Mouse (Mus musculus): Measurements from ENCODE around the gene Drosha. TPM values are rescaled to one million over a fixed set of nuclear protein-coding genes. Genes with fewer than 3 reads are reported as not detected.

Gene Drosha
- polyA plus RNA-seq, 1 experiment from 2014 or later = 73.9 TPM

DNA sequence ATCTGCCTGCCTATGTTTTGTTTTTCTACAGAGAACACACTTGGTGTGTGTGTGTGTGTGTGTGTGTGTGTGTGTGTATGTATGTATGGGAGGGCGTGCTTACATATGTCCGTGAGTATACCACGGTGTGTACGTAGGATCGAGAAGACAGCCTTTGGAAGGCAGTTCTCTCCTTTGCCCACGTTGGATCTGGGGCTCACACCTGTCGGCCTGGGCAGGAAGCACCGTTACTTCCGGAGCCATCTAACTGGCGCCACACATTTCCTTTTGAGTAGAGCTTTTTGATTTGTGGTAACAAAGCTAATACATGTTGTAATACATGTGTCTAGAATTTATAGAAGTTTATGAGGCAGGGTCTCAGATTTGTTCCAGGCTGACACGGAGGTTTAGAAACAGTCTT is 16.1 kb downstream of the Drosha start:
- peaks cover 89% of the 10 kb centered on the region for H3K36me3 ChIP-seq (replicated peaks)
- WGBS = 97% methylated on average over 11 of the region's 11 CpGs
- H3K4me2 ChIP-seq = no peak overlapping the region

DNA sequence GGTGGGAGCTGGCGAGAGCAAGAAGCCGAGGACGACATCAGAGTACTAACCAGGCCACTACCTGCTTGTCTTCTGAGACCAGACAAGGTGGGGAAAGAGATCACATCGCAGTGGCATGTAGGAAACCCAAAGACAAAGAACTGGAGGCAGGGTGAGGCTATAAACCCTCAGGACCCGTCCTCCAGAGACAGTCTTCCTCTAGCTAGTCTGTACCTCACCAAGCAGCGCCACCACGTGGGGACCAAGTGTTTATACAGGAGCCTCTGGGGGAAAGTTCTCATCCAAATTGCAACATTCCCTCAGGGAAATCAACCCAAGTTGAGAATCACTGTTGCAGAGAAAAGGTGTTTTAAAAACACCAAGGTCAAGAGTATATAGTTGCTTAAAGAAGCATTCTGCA is 18.2 kb downstream of the Drosha start:
- ATAC-seq (ENCODE audit: low FRiP score) = no peak
- H3K4me2 ChIP-seq = no peak overlapping the region
- peaks cover 89% of the 10 kb centered on the region for H3K36me3 ChIP-seq (replicated peaks)
- no peak overlapping the region for H3K9ac ChIP-seq
- H3K27me3 ChIP-seq = no peaks in the 10 kb centered on the region
- 82% methylated on average over 7 of the region's 7 CpGs for WGBS
- no peaks in the 10 kb centered on the region for H3K4me1 ChIP-seq
- no peak overlapping the region for H3K27ac ChIP-seq
- H3K9me3 ChIP-seq = no peaks in the 10 kb centered on the region
- H3K4me3 ChIP-seq (replicated peaks) = no peak overlapping the region

More for the DNA sequence above, 16.1 kb downstream of the Drosha start:
- Histone ChIP-seq H3K27ac (no peak overlapping the region), H3K4me1 (no peaks in the 10 kb centered on the region), H3K9ac (no peak overlapping the region), H3K9me3 (no peaks in the 10 kb centered on the region), H3K4me3 (replicated peaks) (no peak overlapping the region), H3K27me3 (no peaks in the 10 kb centered on the region)
- ATAC-seq (ENCODE audit: low FRiP score) = no peak

DNA sequence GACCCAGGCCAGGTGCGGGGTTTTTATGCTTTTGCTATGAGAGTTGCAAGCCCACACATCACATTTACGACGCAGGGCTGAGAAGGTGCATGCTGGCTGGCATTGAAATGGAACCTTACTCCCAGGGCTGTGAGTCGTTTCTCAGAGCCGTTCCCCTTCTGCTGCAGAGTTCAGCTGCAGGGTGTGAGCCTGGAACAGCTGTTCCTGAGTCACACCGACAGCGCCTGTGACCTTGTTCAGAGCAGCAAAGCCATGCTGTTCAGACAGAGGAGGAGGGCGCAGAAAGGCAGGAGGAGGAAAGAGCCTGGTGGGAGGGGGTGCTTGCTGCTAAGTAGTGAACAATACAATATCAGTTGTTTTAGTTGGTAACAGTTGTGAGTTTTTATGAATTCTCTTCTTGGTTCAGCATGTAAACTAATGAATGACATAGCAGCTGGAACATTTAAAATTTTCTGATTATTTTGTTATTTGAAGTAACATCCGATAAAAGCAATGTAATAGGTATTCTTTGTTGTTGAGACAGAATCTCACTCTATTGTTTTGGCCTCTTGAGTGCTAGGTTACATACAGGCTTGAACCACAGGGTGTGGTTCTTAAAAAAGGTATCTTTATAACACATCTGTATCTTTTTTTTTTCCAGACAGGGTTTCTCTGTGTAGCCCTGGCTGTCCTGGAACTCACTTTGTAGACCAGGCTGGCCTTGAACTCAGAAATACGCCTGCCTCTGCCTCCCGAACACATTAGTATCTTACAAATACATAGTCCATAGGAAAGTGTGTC is 23.8 kb downstream of the Drosha start:
- no peak overlapping the region for H3K4me3 ChIP-seq (replicated peaks)
- H3K9me3 ChIP-seq = no peaks in the 10 kb centered on the region
- no peaks in the 10 kb centered on the region for H3K4me1 ChIP-seq
- no peaks in the 10 kb centered on the region for H3K27me3 ChIP-seq
- H3K4me2 ChIP-seq = no peak overlapping the region
- H3K36me3 ChIP-seq (replicated peaks) = peaks cover 92% of the 10 kb centered on the region
- H3K9ac ChIP-seq = no peak overlapping the region
- no peak for ATAC-seq (ENCODE audit: low FRiP score)
- H3K27ac ChIP-seq = no peak overlapping the region
- WGBS = 91% methylated on average over 11 of the region's 11 CpGs

DNA sequence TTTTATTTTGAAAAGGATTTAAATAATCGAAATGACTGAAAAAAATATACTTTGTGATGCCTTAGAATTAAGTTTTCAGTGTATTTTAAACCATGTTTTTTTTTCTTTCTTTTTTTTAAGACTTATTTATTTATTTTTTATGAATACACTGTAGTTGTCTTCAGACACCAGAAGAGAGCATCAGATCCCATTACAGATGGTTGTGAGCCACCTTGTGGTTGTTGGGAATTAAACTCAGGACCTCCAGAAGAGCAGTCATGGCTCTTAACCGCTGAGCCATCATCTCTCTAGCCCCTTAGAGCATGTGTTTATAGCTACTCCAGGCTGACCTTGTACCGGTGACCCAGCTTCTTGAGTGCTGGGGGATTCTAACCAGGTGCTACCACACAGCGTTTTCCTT is 24.8 kb downstream of the Drosha start:
- no peak overlapping the region for H3K9ac ChIP-seq
- no peaks in the 10 kb centered on the region for H3K27me3 ChIP-seq
- H3K9me3 ChIP-seq = no peaks in the 10 kb centered on the region
- peaks cover 91% of the 10 kb centered on the region for H3K36me3 ChIP-seq (replicated peaks)
- no peak overlapping the region for H3K27ac ChIP-seq
- H3K4me3 ChIP-seq (replicated peaks) = no peak overlapping the region
- 88% methylated on average over 4 of the region's 4 CpGs for WGBS
- no peak for ATAC-seq (ENCODE audit: low FRiP score)
- no peak overlapping the region for H3K4me2 ChIP-seq
- no peaks in the 10 kb centered on the region for H3K4me1 ChIP-seq

DNA sequence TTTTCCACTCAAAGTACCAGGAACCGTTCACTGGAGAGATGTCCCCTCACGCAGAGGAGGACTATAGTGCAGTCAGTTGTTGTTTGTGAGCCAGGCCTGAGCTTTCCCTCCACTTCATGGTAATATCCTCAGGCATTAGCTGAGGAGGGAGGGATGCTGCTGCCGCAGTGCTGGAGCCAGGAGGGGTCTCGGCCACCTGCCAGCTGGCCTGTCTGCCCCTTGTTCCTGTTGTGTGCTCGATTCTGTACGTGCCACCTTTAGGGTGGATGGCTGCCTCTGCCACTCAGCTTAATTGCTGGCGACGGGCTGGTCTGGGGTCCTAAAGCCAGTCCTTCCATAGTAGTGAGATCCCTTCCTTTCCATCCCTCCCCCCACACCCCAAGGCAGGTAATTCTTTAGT is 28.9 kb downstream of the Drosha start:
- H3K27me3 ChIP-seq = no peaks in the 10 kb centered on the region
- WGBS = 94% methylated on average over 8 of the region's 8 CpGs
- H3K4me3 ChIP-seq (replicated peaks) = no peak overlapping the region
- no peaks in the 10 kb centered on the region for H3K9me3 ChIP-seq
- H3K9ac ChIP-seq = no peak overlapping the region
- H3K4me2 ChIP-seq = no peak overlapping the region
- no peaks in the 10 kb centered on the region for H3K4me1 ChIP-seq
- ATAC-seq (ENCODE audit: low FRiP score) = no peak
- no peak overlapping the region for H3K27ac ChIP-seq
- peaks cover 92% of the 10 kb centered on the region for H3K36me3 ChIP-seq (replicated peaks)

DNA sequence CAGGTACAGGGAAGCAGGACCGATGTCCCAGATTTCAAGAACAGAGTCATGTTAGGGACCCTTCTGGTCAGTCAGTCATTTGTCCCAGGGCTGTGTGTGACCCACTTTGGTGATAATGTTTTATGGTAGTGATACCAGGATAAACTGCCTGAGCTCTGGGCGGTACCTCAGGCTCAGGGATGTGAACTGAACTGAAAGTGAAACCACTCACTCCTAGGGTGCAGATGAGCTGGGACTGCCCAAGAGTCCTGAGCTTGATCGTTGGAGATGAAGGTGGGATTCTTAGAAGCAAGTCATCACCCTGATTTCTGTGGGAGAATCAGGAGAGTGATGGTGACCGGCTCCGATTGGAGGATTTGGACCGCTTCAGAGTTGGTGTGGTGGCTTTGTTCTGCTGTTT is 32.2 kb downstream of the Drosha start:
- Histone ChIP-seq H3K27ac (no peak overlapping the region), H3K9ac (no peak overlapping the region), H3K4me2 (no peak overlapping the region), H3K27me3 (no peaks in the 10 kb centered on the region), H3K9me3 (no peaks in the 10 kb centered on the region), H3K4me1 (no peaks in the 10 kb centered on the region), H3K4me3 (replicated peaks) (no peak overlapping the region), H3K36me3 (replicated peaks) (peaks cover 95% of the 10 kb centered on the region)
- ATAC-seq (ENCODE audit: low FRiP score) = no peak
- WGBS = 97% methylated on average over 6 of the region's 6 CpGs

DNA sequence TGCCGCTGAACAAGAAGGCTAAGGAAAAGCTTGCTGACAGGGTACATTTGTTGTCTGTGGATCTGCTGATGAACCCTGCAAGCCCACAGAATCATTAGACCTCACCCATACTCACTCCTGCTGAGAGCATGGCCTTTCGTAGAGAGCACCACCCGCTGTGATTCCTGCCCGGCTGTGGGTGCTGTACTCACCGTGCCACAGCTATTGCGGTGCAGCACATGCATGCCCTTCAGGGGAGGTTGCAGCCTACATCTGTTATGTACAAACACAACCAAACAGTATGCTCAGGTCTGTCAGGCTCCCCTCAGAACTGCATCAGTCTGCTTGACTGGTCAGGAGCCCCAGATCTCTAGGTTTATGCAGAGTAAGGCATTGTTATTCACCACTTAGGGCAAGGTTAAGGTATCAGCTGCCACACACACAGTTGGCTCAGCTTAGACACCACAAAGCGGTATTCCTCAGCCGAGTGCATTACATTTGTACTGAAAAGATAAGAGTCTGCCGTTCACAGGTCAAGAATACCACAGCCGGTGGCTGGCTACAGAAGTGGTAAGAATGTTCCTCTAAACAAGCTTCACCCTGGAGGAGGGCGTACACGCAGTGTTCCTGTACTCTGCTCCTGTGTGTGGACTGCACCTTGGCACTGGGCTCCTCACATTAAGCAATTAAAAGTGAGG is 33.4 kb downstream of the Drosha start:
- ATAC-seq (ENCODE audit: low FRiP score) = no peak
- H3K4me2 ChIP-seq = no peak overlapping the region
- H3K9ac ChIP-seq = no peak overlapping the region
- H3K36me3 ChIP-seq (replicated peaks) = peaks cover 94% of the 10 kb centered on the region
- no peak overlapping the region for H3K27ac ChIP-seq
- no peak overlapping the region for H3K4me3 ChIP-seq (replicated peaks)
- WGBS = 94% methylated on average over 12 of the region's 12 CpGs
- no peaks in the 10 kb centered on the region for H3K4me1 ChIP-seq
- H3K9me3 ChIP-seq = no peaks in the 10 kb centered on the region
- no peaks in the 10 kb centered on the region for H3K27me3 ChIP-seq

DNA sequence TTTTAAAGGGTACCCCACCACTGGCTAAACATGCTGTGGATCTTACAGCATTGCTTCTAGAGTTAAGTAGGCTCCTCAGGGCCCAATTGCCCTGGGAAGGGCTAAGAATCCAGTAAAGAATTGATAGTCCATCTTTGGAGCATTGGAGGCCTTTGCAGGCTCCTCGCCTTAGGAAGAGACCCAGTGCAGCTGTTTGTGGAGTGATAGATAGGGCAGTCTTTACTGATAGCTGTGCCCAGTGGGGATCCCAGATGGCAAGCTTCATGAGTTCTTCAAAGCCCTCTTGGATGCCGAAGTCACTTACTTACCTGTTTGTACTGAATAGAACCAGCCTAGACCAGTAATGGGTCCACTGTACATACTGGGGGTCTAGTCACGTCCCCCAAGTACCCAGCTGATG is 34.0 kb downstream of the Drosha start:
- no peak overlapping the region for H3K4me3 ChIP-seq (replicated peaks)
- no peak overlapping the region for H3K9ac ChIP-seq
- H3K36me3 ChIP-seq (replicated peaks) = peaks cover 90% of the 10 kb centered on the region
- H3K9me3 ChIP-seq = no peaks in the 10 kb centered on the region
- H3K4me1 ChIP-seq = no peaks in the 10 kb centered on the region
- no peaks in the 10 kb centered on the region for H3K27me3 ChIP-seq
- WGBS = 100% methylated on average over 3 of the region's 3 CpGs
- H3K4me2 ChIP-seq = no peak overlapping the region
- no peak for ATAC-seq (ENCODE audit: low FRiP score)
- no peak overlapping the region for H3K27ac ChIP-seq

DNA sequence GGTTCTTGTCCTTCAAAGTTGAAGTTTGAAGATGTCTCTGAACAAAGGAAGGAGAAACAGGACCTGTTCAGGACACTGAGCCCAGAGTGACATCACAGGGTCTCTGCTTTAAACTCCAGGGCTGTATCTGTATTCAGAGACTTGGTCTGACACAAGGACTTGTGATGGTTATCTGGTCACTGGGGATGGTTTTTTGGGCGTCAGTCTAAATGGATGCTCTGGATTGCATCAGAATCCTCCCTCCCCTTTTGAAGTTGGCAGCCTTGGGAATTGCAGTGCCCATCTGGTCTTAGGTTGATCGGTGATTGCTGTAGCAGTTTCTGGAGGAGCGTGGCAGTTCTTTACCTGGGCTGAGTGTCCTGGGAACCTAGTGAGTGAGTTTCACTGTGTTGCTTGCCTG is 37.4 kb downstream of the Drosha start:
- H3K4me3 ChIP-seq (replicated peaks) = no peak overlapping the region
- H3K4me2 ChIP-seq = no peak overlapping the region
- H3K9me3 ChIP-seq = no peaks in the 10 kb centered on the region
- no peak overlapping the region for H3K9ac ChIP-seq
- H3K27ac ChIP-seq = no peak overlapping the region
- no peaks in the 10 kb centered on the region for H3K27me3 ChIP-seq
- no peaks in the 10 kb centered on the region for H3K4me1 ChIP-seq
- ATAC-seq (ENCODE audit: low FRiP score) = no peak
- WGBS = 96% methylated on average over 3 of the region's 3 CpGs
- peaks cover 85% of the 10 kb centered on the region for H3K36me3 ChIP-seq (replicated peaks)

DNA sequence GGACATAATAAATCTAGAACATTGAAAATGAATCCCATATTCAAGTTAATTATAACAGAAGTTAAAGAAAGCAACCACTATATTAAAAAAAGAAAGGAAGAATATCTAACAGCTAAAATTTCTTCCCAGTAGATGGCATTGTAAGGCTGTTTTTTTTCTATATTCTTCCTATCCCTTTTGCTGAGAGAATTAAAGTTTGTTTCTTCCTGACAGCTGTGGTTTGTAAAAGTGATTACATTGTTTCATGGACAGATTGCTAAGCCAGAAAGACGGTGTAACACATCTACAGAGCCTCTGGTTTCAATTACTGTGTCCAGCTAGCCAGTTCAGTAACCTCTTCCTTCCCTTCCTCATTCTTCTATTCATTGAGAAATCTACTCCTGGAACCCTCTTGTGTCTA is 39.1 kb downstream of the Drosha start:
- Histone ChIP-seq H3K4me3 (replicated peaks) (no peak overlapping the region), H3K36me3 (replicated peaks) (peaks cover 84% of the 10 kb centered on the region), H3K4me2 (no peak overlapping the region), H3K27me3 (no peaks in the 10 kb centered on the region), H3K9ac (no peak overlapping the region), H3K27ac (no peak overlapping the region), H3K4me1 (no peaks in the 10 kb centered on the region), H3K9me3 (no peaks in the 10 kb centered on the region)
- 76% methylated on average over 1 of the region's 1 CpGs for WGBS
- ATAC-seq (ENCODE audit: low FRiP score) = no peak

DNA sequence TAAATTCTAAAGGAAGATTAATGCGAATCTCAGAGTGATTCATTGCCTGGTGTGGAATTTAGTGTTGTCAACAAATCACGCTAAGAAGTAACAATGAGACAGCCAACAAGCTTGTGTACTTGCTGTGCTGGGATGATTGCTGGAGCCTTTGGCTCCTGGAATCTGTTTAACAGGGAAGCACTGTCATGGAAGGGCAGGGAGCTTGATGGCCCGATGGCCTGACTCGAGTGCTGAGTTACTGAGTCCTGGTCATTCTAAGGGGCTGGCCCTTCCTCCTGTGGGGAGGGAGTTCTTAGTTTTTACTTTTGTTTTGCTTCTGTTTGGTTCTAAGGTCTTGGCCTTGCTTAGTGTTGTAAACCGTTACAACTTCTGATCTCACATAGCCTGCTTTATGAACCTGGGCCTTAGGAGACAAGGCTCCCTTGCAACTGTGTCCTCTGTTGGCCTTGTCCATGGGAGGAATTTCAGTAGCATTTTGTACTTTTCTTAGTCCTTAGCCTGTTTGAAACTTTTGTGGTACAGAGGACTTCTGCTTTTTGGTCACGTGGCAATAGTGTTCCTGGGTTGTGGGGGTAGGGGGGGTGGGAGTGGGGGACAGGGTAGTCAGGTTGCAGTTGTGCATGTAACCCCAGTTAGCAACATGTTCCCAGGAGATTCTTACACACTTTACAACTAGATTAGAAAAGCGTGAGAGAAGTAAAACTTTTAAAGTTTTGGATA is 41.1 kb downstream of the Drosha start:
- no peaks in the 10 kb centered on the region for H3K4me1 ChIP-seq
- WGBS = 87% methylated on average over 7 of the region's 7 CpGs
- H3K4me3 ChIP-seq (replicated peaks) = no peak overlapping the region
- no peak overlapping the region for H3K9ac ChIP-seq
- peaks cover 68% of the 10 kb centered on the region for H3K36me3 ChIP-seq (replicated peaks)
- H3K9me3 ChIP-seq = no peaks in the 10 kb centered on the region
- no peak overlapping the region for H3K27ac ChIP-seq
- H3K27me3 ChIP-seq = no peaks in the 10 kb centered on the region
- ATAC-seq (ENCODE audit: low FRiP score) = no peak
- no peak overlapping the region for H3K4me2 ChIP-seq

DNA sequence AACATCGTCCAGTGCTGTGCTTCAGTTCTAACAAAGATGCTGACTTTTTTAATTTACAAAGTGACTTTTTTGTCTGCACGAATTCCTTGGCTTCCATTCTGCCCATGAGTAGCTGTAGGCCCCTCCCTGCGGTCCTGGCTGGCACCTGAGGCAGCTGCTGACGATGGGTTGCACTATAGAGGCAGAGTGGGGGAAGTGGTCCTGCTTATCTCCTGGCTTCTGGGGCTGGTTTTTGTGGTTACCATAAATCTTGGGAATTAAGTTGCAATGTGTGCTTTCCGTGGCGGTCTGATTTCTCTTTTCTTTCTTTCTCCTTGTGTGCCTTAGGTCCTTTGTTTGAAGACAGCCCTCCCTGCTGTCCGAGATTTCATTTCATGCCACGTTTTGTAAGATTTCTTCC is 42.7 kb downstream of the Drosha start:
- Histone ChIP-seq H3K36me3 (replicated peaks) (peaks cover 63% of the 10 kb centered on the region), H3K27me3 (no peaks in the 10 kb centered on the region), H3K9ac (no peak overlapping the region), H3K4me3 (replicated peaks) (no peak overlapping the region), H3K4me2 (no peak overlapping the region), H3K9me3 (no peaks in the 10 kb centered on the region), H3K27ac (no peak overlapping the region), H3K4me1 (no peaks in the 10 kb centered on the region)
- ATAC-seq (ENCODE audit: low FRiP score) = no peak
- WGBS = 78% methylated on average over 8 of the region's 8 CpGs

All from forebrain, embryonic 12.5 days (tissue).